Mouse (Mus musculus) c-Kit-negative CD71-positive TER-119-positive erythroid progenitor cells, embryonic 14.5 days (primary cell): ENCODE data around the gene Nudt17.
"Not testable (repeated sequence)": the region's sequence is repeated elsewhere in the genome, so short reads cannot be mapped to it uniquely, and the experiment has no call there.

Experiments
- DNase-seq: peaks from one replicate; pipeline ENCODE4 v3.0.0-alpha.2; 2013; ENCODE audit warnings: low read depth, low spot score

The Nudt17 gene

DNA sequence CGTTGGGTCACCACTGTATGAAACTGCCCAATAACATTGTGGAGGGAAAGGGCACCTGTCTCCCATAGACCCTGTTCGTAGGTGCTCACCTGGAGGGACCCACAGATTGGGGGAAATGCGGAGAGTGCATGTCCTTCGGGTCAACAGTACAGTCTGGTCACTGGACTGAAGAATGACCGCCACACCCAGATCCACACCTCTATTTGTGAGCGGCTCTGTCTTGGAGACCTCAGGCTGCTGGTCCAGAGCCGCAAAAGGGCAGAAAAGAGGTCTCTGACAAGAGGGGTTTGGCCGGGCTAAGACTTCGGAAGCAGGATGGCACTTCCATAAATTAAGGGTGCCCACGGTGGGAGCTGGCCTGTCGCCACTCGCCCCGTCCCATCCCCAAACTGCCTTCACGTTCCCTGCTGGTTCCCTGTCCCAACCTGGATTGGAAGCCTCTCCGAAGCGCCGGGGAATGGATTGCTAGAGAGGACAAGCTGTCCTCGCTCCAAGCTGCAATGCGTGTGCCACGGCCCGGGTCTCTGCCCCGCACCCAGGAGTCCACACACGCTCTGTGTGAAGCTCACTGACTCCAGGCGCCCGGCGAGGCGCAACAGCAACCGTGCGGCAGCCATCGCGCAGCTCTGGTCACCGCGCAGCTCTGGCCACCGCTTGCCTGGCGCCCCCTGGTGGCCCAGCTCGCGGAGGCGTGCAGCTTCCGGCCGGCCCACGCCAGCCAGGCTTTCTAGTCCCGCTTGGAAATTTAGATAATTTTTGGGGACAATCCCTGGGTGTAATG is at the start of gene Nudt17:
Gene Nudt17, minus strand, starts transcription at position 660 of the 781 bp plus-strand sequence.
- DNase-seq = peak; percentile 40

DNA sequence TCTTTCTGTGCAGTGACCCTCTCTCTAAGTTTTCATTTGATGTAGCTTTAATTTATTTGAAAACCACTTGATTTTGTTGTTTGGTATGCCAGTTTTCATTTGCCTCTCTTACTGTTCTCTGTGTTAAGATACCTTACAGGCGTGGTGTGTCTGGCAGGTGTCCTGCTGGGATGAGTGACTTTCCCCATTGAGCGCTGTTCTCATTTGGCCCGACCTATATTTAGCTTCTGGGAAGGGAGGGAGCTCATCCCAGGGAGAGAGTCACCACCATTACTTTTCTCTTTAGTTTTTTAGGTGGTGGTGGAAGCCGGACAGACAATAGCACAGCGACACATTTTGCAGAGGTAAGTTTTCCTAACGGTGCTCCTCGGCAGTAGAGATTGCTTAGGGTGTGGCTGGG is 49.3 kb upstream of the Nudt17 start:
- no peak for DNase-seq

DNA sequence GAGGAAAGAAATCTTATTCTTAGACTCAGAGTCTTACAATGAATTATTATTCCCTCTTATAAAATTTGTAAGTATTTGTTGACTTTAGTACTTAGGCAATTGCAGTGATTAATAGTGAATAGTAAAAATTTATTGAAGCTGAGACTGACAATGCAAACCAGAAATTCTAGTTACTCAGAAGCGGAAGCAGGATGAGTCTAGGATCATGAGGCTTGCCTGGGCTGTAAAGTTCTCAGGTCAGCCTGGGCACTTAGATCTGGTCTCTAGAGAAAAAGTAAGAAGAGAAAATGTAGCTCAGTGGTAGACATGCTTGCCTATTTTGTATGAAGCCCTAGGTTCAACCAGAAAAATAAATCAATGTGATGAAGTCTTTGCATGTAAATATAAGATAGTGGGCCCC is 47.6 kb upstream of the Nudt17 start:
- no peak for DNase-seq

DNA sequence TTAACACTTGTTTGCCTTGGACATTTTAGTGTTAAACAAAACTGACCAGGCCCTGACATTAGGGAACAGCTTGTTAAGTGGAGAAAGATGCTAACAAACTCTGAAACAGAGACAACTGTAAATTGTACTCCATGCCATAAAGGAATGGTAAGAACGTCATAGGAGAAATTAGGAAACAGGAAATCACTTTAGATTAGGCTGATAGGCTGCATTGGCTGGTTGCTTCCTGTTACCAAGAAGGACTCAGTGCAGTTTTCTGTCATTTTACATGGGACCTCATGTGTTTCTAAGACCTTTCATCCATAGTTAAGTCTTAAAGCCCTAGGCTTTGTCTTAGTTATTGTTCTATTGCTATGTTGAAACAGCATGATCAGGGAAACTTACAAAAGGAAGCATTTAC is 38.5 kb upstream of the Nudt17 start:
- no peak for DNase-seq

DNA sequence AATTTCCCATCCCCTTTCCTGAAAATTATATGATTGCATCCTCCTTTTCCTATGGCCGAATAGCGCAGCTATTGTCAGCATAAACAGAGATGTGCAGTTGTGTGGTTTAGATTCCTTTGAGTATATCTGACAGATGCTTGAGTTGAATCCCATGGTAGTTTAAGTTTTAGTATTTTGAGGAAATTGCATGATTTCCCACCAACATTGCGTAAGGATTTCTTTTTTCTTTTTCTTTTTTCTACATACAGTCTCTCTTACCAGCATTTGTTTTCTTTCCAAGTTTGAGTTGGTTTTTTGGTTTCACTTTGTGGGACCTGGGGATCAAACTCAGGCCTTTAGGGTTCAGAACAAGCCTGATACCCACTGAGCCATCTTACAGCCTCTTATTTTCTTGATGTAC is 36.0 kb upstream of the Nudt17 start:
- DNase-seq = no peak

DNA sequence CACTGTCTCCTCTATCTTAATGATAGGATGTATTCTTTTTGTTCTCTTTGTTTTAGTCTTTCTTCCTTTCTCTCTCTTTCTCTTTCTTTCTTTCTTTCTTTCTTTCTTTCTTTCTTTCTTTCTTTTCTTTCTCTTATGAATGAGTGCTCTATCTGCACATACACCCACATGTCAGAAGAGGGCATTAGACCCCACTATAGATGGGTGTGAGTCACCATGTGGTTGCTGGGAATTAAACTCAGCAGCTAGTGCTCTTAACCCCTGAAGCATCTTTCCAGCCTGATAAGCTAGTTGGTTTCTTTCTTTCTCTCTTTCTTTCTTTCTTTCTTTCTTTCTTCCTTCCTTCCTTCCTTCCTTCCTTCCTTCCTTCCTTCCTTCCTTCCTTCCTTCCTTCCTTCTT is 31.9 kb upstream of the Nudt17 start:
- not testable (repeated sequence) for DNase-seq

DNA sequence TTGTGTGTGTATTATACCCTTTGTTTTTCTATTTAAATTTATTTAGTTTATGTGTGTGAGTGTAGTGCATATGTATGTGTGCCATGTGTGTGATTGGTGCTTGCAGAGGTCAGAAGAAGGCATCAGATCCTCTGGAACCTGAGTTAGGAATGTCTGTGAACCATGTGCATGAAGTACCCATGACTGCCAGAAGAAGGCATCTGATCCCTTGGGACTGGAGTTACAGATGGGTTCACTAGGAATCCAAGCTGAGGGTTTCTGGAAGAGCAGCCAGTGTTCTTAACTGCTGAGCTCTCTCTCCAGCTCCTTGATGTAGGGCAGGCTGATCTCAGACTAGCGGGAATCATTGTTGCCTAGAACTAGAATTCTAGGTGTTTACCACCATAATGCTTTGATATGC is 29.6 kb upstream of the Nudt17 start:
- no peak for DNase-seq

DNA sequence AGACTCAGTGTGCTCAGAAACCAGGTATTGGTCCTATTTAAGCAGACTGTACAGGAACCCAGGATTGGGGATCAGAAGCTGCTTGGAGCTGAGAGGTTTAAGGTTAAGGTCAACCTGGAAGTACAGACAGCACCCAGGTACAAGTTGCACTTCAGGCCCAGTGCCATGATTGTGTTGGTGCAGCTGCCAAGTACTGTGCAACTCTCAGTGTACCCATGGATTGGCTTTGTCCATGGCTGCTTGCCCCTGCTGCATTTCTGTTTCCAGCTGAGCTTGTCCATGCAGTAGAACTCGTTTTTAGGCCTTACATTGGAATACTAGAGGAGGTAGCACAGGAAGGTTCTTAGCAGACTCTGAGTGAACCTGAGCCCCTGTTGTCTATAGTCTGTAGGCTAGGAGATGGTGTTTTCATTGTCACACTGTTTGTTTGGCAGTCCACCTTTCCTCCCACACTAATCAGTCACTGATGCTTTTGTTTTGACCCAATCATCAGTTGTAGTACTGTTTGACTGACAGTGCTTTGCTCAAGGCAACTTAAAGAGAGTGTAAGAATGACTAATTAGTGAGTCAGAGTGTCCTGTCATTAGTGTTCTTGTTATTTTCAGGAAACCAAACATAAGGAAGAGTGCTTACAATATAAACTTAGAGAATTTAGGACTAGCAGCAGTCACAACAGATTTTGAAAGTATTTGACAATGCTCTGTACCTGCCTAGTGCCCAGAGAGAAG is 28.8 kb upstream of the Nudt17 start:
- no peak for DNase-seq

DNA sequence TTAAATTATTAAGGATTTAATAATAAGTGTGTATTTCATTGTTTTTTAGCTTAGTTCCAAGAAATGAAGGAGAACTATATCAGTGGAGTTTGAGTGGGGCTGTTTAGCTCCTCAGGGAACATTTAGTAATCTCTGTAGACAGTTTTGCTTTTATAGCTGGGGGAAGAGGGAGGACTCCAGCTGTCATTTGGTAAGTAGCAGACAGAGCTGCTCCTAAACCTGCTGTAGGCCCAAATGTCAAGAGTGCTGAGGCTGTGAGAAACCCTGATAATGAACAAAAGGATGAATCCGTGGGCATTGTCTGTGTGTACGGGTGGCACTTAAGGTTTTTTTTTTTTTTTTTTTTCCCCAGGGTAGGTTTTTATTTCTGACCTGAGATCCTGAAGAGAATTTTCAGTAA is 26.8 kb upstream of the Nudt17 start:
- DNase-seq = no peak

DNA sequence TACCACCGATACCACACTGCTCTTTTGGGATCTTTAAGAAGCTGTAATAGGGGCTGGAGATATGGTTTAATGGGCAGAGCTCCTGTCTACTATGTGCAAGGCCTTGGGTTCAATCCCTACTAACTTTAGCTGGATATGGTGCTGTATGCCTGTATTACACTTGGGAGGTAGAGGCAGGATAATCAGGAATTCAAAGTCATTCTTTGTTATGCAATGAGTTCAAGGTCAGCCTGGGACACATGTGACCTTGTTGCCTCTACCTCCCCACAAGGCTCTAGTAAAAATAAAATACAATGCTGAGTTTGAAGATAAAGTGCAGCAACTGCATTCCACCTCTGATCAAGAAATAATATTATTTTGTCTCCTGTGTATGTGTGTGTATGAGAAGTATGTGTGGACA is 25.6 kb upstream of the Nudt17 start:
- DNase-seq = no peak

DNA sequence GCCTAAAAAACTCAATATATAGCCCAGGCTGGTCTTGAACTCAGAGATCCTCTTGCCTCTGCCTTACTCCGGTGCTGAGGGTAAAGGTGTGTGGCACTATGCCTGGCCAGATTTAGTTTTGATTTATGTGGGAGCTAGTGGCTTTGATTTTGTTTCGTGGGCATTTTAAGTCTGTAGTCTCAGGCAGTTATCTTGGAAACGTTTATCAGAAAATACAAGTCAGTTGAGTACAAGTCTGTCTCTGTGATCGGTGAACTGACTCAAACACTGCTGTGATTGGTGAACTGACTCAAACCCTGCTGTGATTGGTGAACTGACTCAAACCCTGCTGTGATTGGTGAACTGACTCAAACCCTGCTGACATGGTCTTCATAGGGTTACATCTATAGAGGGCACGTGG is 22.4 kb upstream of the Nudt17 start:
- no peak for DNase-seq

DNA sequence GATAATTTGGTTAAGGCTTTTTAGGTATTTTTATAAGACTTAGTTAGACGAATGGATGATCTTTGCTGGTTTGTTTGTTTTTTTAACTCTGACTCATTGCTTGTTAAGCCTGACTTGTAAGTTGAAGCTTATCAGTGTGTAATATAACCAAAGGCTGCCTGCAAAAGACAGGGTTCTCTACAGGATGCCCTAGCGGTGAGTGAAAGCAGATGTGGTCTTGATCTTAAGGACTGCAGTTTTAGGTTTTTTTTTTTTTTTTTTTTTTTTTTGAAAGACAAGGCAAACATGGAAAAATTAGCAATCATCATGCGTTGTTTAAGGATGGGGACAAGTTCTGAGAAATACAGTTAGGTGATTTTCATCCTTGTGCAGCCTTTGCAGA is 21.0 kb upstream of the Nudt17 start:
- no peak for DNase-seq

DNA sequence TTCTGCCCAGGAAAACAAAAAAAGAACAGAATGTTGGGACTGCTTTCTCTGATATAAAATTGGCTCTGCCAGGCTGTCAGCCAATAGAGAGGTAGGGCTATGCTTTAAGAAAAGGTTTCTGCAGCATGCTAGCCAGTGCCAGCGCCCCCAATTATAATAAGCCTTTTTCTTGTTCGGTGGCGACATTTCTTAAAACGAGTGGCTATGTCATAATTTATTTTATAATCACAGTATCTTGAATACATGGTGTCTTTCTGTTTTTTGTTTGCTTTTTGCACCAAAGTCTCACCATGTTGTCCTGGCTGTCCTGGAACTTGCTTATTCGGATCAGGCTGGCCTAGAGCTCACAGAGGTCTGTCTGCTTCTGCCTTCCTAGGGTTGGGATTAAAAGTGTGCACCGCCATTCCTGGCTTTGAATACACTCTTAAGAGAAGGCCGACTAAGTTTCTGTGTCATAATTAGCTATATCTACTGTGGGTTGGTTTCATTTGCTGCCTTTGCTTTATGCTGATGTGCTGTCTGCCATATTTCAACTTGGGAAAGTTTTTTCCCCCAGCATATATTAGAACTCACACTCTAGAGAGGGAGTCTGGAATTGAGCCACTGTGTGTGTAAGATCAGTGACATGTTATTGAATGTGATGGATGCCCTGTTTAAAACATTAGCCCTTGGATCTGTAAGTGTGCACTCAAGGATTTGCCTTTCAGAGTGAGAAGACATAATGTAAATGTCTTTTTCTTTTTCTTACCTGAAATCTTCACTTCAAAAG is 20.5 kb upstream of the Nudt17 start:
- DNase-seq = no peak

DNA sequence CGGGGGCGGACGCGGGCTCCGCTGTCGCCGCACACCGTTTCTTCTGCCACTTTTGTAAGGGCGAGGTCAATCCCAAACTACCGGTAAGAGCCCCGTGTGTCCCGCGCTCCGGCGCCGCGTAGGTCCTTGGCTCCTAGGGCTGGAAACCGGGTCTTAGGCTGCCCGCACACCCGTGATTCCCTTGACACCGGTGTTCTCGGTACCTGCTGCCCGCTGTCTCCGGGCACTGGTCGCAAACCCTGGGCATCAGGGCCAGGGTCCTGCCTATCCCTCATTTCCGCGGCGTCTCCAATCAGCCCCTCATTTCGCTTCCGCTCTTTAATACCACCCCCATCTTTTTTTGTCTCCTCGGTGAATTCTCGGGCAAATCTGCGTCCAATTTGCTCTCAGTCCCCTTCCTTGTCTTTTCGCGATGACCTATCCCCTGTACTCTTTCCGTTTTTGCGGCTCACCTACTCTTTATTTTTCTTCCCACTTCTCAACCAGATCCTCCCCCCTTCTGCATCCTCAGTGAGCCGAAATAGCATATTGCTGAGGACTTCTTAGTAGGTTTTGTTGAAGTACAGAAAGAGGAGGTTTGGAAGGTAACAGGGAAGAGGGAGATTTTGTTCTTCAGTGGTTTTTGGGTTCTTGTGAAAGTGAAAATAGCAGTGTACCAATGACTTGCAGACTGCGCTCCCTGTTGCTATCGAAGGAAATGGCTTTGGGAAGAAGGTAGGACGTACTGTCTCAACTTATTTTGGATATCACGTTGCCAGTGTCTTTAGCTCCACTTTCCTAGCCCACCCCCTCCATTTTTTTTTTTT is 19.7 kb upstream of the Nudt17 start:
- peak; percentile 30 for DNase-seq

DNA sequence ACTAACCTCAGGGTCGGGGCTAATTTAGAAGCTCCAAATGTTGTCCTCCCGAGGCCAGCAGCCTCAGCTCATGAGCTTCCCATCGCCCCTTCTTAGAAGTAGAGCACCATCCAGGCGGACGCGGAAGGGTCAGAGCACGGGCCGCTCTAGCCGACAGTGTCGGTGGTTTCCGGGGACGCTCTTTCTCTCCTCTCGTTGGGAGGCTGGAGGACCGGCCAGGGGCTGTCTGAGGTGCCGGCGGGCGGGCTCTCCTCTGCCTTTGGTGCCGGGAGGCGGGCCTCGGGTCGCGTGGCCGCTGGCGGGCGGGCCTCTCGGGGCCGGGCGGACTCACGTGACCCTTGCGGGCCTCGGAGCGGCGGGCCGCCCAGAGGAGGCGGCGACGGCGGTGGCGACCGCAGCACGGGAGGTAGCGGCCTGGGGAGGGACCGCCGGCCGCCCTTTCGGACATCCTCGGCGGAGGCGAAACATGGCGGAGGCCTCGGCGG is 19.0 kb upstream of the Nudt17 start, which contains the start of the genes Polr3c and Rnf115:
Gene Polr3c, minus strand, starts transcription at position 286 of the 485 bp plus-strand sequence.
Gene Rnf115, plus strand, starts transcription at position 322 of the 485 bp plus-strand sequence.
- DNase-seq = peak; percentile 89

DNA sequence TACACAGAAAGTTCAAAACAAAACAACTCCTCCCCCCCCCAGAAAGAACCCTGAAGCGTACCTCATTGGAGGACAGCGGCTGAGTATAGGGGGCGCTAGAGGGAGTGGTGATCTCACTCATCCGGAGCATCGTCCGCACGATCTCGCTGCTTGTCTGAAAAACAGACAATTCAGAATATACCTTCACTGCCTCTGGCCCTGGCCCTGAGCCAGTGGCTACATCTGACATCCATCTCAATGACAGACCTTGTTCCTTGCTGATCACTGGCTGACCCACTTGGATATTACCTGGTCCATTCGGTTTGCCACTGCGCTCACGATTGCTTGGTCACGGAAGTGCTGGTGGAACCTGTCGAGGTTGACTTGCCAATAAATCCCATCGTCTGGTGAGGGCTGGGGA is 10.8 kb upstream of the Nudt17 start:
- no peak for DNase-seq

DNA sequence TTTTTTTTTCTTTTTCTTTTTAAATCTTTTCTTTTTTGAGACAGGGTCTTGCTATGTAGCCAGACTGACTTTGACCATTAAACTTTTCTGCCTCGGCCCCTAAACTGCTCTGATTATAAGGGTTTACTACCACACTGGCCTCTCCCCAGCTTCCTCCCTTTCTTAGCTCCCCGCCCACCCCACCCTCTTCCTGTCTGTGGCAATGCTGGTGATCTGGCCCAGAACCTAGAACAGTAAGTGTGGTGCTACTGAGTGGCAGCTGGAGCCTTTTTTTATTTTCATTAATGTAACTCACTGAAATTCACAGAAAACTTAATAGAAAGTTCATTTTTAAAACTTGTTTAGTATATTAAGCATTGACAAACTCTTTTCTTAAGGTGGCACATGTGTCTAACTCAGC is 7.5 kb upstream of the Nudt17 start:
- DNase-seq = no peak

DNA sequence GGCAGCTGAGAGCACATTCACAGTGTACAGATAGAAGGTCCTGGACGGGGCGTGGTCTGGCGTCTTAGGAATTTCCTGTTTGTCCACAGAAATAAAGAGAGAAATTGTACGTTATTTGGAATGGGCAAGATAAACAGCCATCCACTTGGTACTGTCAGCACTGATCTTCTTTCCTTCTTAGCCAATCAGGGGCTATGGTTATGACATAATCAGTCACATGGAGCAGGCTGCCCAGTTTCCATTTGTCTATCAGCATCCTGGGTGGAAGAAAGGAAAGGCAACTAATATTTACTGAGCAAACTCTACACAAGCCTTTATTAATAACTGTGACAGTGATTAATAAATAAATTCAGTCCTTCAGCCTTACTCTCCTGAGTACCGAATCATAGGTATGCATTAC is 5.9 kb upstream of the Nudt17 start:
- no peak for DNase-seq

DNA sequence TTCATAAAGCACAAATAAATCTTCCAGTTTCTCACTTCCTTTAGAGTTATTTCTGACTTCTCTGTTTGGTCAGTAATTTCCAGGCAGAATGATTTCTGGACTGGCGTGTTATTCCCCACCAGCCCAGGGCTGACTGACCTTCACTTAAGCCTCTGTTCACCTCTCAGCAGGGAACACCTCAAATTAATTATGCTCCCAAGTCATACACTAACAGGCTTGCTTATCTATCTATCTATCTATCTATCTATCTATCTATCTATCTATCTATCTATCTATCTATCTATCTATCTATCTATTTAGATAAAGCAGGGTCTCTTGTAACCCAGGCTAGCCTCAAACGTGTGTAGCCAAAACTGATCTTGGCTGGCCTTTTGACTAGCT is 312 bp upstream of the Nudt17 start:
- DNase-seq = no peak

DNA sequence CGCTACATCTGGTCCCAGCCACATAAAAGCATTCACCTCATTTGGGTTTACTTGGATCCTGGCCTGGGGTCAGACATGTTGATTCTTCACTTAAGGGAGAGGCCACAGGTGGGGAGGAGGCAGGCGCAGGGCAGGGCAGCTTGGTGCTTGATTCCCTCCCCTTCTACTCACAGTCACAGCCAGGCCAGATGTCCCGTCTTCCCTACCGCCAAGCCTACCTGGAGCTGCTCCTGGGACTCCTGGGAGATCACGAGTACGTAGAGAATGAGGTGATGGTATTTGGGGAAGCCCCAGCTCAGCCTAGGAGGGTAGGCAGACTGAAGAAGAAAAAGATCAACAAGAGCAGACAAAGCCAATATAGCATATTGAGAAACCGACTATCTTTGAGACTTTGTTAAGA is 1.4 kb downstream of the Nudt17 start:
- DNase-seq = no peak

DNA sequence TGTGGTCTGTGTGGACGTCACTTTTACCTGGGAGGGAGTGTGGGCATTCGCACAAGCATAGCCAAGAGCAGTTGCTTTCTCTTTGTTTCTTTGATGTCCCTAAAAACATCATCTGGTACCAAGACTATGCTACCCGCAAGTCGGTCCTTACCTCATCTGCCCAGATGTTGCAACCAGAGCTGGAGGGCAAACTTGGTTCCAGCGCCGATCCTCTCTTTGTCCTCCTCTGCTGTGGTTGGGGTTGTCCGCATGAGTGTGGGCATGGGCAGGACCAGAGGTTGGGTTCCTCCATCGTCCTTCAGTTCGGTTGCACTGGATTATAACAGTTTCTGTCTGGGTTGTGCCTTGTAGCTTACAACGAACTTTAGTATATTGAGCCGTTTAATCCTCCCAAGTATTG is 2.1 kb downstream of the Nudt17 start:
- DNase-seq = no peak
